Mouse (Mus musculus): ENCODE results near the gene Yme1l1. TPM values are rescaled to one million over a fixed set of nuclear protein-coding genes. Genes with fewer than 3 reads are reported as not detected.

The Yme1l1 gene
- 296 TPM for polyA plus RNA-seq (2014; fragmentation: Illumina TruSeq; extraction: RNeasy Lipid Tissue Mini Kit (QIAGEN cat#74804))

DNA sequence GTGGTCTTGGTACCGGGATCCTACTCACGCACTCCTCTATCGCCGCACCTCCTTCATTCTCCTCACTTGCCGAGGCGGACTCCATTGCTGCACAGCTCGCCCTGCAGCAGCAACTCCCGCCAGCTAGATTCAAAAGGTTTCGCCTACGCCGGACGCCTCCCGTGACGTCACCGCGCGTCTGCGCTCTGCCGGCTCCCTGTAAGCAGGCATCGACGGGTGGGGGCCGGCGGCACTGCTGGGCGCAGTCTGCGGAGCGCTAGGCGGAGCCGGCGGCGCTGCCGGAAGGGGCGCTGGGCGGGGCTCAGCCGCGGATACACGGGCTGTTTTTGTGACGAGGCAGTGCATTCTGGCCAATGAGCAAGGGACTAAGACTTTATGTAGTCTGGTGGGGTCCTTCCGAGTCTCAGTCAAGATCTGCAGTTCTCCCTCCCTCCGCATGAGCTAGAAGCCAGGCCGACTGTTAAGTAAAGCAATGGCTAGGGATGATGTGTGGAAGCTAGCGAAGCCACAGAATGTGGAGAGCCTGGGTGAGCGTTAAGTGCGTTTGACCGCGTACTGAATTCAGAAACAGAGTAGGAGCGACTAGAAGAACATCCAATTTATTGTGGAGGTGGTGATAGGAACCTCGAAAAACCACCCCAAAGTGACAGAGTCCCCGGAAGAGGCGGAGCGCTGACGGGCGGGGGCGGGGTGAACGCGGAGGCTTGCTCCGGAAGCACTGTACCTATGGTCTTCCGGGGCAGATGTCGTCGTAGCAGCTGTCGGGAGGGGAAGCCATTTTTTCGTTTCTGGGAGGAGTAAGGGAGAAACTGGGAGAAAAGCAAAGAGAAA, at the start of gene Yme1l1, which contains the start of gene Mastl:
Yme1l1 (plus strand) TSS at position 593 of the 831 bp plus-strand sequence.
Mastl (minus strand) TSS at position 248 of the 831 bp plus-strand sequence.

DNA sequence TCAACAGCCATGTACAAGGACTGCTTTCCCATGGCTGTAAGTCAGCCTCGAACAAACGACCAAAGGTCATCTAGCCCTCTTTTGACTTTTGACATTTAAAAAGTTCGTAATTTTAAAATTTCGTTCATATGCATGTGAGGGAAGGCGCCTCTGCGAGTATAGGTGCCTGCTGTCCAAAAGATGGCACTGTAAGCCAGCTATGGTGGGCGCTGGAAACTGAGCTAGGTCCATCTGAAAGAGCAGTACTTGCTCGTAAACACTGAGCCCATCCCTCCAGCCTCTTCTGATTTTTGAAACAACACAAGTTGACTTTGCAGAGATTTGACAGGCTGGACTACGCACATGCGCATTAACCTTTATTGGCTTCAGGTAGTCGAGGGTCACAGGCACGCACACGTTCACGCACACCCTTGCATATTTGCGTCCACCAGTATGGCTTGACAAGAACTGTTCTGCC, 50.9 kb downstream of the Yme1l1 start, which contains the start of gene 4931423N10Rik:
4931423N10Rik (plus strand) TSS at position 407 of the 457 bp plus-strand sequence.

Other genes starting within 250 kb of the Yme1l1 start
- gene Abi1, start 116.1 kb upstream of the Yme1l1 start, polyA plus RNA-seq (2014; fragmentation: Illumina TruSeq; extraction: RNeasy Lipid Tissue Mini Kit (QIAGEN cat#74804)) = 219 TPM
- gene Acbd5, start 88.2 kb upstream of the Yme1l1 start, polyA plus RNA-seq (2014; fragmentation: Illumina TruSeq; extraction: RNeasy Lipid Tissue Mini Kit (QIAGEN cat#74804)) = 186 TPM
- gene Mastl, start 345 bp upstream of the Yme1l1 start, polyA plus RNA-seq (2014; fragmentation: Illumina TruSeq; extraction: RNeasy Lipid Tissue Mini Kit (QIAGEN cat#74804)) = 30.5 TPM
- gene 4931423N10Rik, start 51.1 kb downstream of the Yme1l1 start, polyA plus RNA-seq (2014; fragmentation: Illumina TruSeq; extraction: RNeasy Lipid Tissue Mini Kit (QIAGEN cat#74804)) = not detected
- gene Nxph2, start 164.9 kb downstream of the Yme1l1 start, polyA plus RNA-seq (2014; fragmentation: Illumina TruSeq; extraction: RNeasy Lipid Tissue Mini Kit (QIAGEN cat#74804)) = not detected